Mouse (Mus musculus): ENCODE measurements around the gene Eif5a2.

DNA sequence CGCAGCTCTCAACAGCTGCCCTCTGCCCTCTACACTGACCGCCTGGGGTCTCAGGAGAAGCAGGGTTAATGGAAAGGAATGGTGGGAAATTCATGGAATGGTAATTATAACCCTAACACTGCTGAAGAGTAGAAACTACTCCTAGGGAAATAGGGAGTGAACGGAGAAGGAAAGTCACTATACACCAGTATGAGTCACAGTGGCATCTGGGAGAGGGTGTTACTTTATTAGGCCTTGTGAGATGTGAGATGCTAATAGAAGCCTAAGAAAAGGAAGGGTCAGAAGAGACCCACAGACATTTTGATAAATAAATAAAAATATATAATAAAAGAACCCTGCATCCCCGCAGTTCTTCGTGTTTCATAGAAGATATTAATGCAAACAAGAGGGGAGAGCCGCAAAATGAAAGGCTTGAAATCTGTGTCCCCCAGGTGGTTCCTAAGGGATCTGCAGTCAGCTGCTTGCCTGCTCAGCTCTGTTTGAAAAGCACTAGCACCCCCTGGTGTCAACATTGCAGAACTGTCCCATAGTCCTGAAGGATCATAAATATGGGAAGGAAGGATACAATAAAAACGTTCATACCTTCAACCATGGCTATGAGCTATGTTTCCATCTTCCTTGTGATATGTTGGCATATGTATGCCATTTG, 35.1 kb upstream of the Eif5a2 start:
- TF ChIP-seq MAX (IDR thresholded peaks at IDR 0.05; ENCODE audit: low read depth) (no peak), POLR2A (IDR thresholded peaks at IDR 0.05; ENCODE audit: insufficient read length, low read depth) (no peak), E2F4 (IDR thresholded peaks at IDR 0.05; ENCODE audit: insufficient read depth) (no peak), POLR2AphosphoS2 (IDR thresholded peaks at IDR 0.05; ENCODE audit: insufficient read length, low read depth) (no peak), MYOG (IDR thresholded peaks at IDR 0.05; ENCODE audit: control insufficient read depth in 1 of 3, insufficient read depth in 1 of 3, insufficient read length in 2 of 3, low read depth in 2 of 3) (no peak), TCF3 (IDR thresholded peaks at IDR 0.05; ENCODE audit: insufficient read length, low read depth) (no peak), MYOD1 (IDR thresholded peaks at IDR 0.05; ENCODE audit: control insufficient read depth in 1 of 3, insufficient read length in 2 of 3, low read depth in 2 of 3) (no peak), TCF12 (IDR thresholded peaks at IDR 0.05; ENCODE audit: insufficient read depth, poor library complexity, severe bottlenecking) (no peak), SRF (IDR thresholded peaks at IDR 0.05; ENCODE audit: control insufficient read depth, insufficient read length, low read depth) (no peak), USF1 (IDR thresholded peaks at IDR 0.05; ENCODE audit: low read depth) (peak; percentile 16)

Data from myocyte (in vitro differentiated cells).